Mouse (Mus musculus): ENCODE measurements around the gene C87977. TPM values are rescaled to one million over a fixed set of nuclear protein-coding genes. Genes with fewer than 3 reads are reported as not detected.
"Not testable (repeated sequence)": the region's sequence is repeated elsewhere in the genome, so short reads cannot be mapped to it uniquely, and the experiment has no call there.

The C87977 gene
- polyA plus RNA-seq (2014; fragmentation: Nextera tagmentation; extraction: Ambion mirVana): not detected in 2 replicates

- H3K27me3 ChIP-seq (replicated peaks; ENCODE audit: control insufficient read depth, insufficient read depth, low read length); H3K4me2 ChIP-seq (ENCODE audit: low read length); DNase-seq (ENCODE audit: low spot score); H3K27ac ChIP-seq (ENCODE audit: low read depth); H3K36me3 ChIP-seq (ENCODE audit: control insufficient read depth, insufficient read depth, low read length); ATAC-seq (replicated peaks; ENCODE audit: low FRiP score, low TSS enrichment, low read depth); H3K9ac ChIP-seq (ENCODE audit: low read length); H3K9me3 ChIP-seq (ENCODE audit: control insufficient read depth, low read length); H3K4me3 ChIP-seq (ENCODE audit: low read depth, low read length); H3K4me1 ChIP-seq (replicated peaks; ENCODE audit: control insufficient read depth, insufficient read depth, low read length): not testable (repeated sequence)
- WGBS: 89% methylated on average over 1 of the region's 1 CpGs
Observed at GRCm38 (mm10) chr4:144213218-144213617, at the start of gene C87977. Gene C87977 (minus strand): TSS chr4:144213318.

- not testable (repeated sequence) for H3K4me2 ChIP-seq (ENCODE audit: low read length); H3K27ac ChIP-seq (ENCODE audit: low read depth); H3K4me1 ChIP-seq (replicated peaks; ENCODE audit: control insufficient read depth, insufficient read depth, low read length); H3K36me3 ChIP-seq (ENCODE audit: control insufficient read depth, insufficient read depth, low read length); H3K27me3 ChIP-seq (replicated peaks; ENCODE audit: control insufficient read depth, insufficient read depth, low read length); H3K4me3 ChIP-seq (ENCODE audit: low read depth, low read length); H3K9ac ChIP-seq (ENCODE audit: low read length); DNase-seq (ENCODE audit: low spot score); H3K9me3 ChIP-seq (ENCODE audit: control insufficient read depth, low read length); ATAC-seq (replicated peaks; ENCODE audit: low FRiP score, low TSS enrichment, low read depth)
Observed at GRCm38 (mm10) chr4:144254768-144255167, 41.6 kb upstream of the C87977 start.

GRCm38 (mm10) chr4:144190419-144190818 is 22.7 kb downstream of the C87977 start, which contains the start of gene Oog2:
Gene Oog2 (plus strand): TSS chr4:144190719.
- H3K4me2 ChIP-seq (ENCODE audit: low read length): no peak within 1 kb of the TSS
- no peaks in the 10 kb centered on the region for H3K36me3 ChIP-seq (ENCODE audit: control insufficient read depth, insufficient read depth, low read length)
- H3K4me3 ChIP-seq (ENCODE audit: low read depth, low read length): no peak within 1 kb of the TSS
- no peaks in the 10 kb centered on the region for H3K4me1 ChIP-seq (replicated peaks; ENCODE audit: control insufficient read depth, insufficient read depth, low read length)
- 19% methylated on average over 1 of the region's 1 CpGs for WGBS
- H3K9me3 ChIP-seq (ENCODE audit: control insufficient read depth, low read length): peaks cover 3% of the 10 kb centered on the region; the same call in 1 of the 2 replicates
- no peak within 1 kb of the TSS for H3K9ac ChIP-seq (ENCODE audit: low read length)
- H3K27ac ChIP-seq (ENCODE audit: low read depth): no peak within 1 kb of the TSS
- H3K27me3 ChIP-seq (replicated peaks; ENCODE audit: control insufficient read depth, insufficient read depth, low read length): no peaks in the 10 kb centered on the region
- no peak for DNase-seq (ENCODE audit: low spot score)
- no peak for ATAC-seq (replicated peaks; ENCODE audit: low FRiP score, low TSS enrichment, low read depth)

GRCm38 (mm10) chr4:144162563-144162962 is 50.6 kb downstream of the C87977 start, which contains the start of gene Oog3:
Gene Oog3 (minus strand): TSS chr4:144162663.
- no peak for DNase-seq (ENCODE audit: low spot score)
- H3K27ac ChIP-seq (ENCODE audit: low read depth): no peak within 1 kb of the TSS
- H3K36me3 ChIP-seq (ENCODE audit: control insufficient read depth, insufficient read depth, low read length): no peaks in the 10 kb centered on the region
- H3K4me1 ChIP-seq (replicated peaks; ENCODE audit: control insufficient read depth, insufficient read depth, low read length): no peaks in the 10 kb centered on the region
- no peaks in the 10 kb centered on the region for H3K27me3 ChIP-seq (replicated peaks; ENCODE audit: control insufficient read depth, insufficient read depth, low read length)
- no peak for ATAC-seq (replicated peaks; ENCODE audit: low FRiP score, low TSS enrichment, low read depth)
- WGBS: 71% methylated on average over 1 of the region's 1 CpGs
- H3K9ac ChIP-seq (ENCODE audit: low read length): no peak within 1 kb of the TSS
- no peaks in the 10 kb centered on the region for H3K9me3 ChIP-seq (ENCODE audit: control insufficient read depth, low read length)
- H3K4me2 ChIP-seq (ENCODE audit: low read length): no peak within 1 kb of the TSS
- H3K4me3 ChIP-seq (ENCODE audit: low read depth, low read length): no peak within 1 kb of the TSS

Other genes with a start within 250 kb of the C87977 start
- gene Gm13101, start 246.4 kb downstream of the C87977 start, polyA plus RNA-seq (2014; fragmentation: Nextera tagmentation; extraction: Ambion mirVana): not detected in 2 replicates
- not detected in 2 replicates for gene Pramef17, start 218.9 kb downstream of the C87977 start, polyA plus RNA-seq (2014; fragmentation: Nextera tagmentation; extraction: Ambion mirVana)
- gene Pramel4, start 154.2 kb downstream of the C87977 start, polyA plus RNA-seq (2014; fragmentation: Nextera tagmentation; extraction: Ambion mirVana): not detected in 2 replicates
- not detected in 2 replicates for gene Gm13102, start 106.8 kb downstream of the C87977 start, polyA plus RNA-seq (2014; fragmentation: Nextera tagmentation; extraction: Ambion mirVana)
- not detected in 2 replicates for gene Oog3, start 50.7 kb downstream of the C87977 start, polyA plus RNA-seq (2014; fragmentation: Nextera tagmentation; extraction: Ambion mirVana)
- gene Oog2, start 22.6 kb downstream of the C87977 start, polyA plus RNA-seq (2014; fragmentation: Nextera tagmentation; extraction: Ambion mirVana): not detected in 2 replicates
- gene Pramel5, start 67.2 kb upstream of the C87977 start, polyA plus RNA-seq (2014; fragmentation: Nextera tagmentation; extraction: Ambion mirVana): not detected in 2 replicates
- gene Gm13128, start 116.9 kb upstream of the C87977 start, polyA plus RNA-seq (2014; fragmentation: Nextera tagmentation; extraction: Ambion mirVana): not detected in 2 replicates
- not detected in 2 replicates for gene Gm13119, start 144.6 kb upstream of the C87977 start, polyA plus RNA-seq (2014; fragmentation: Nextera tagmentation; extraction: Ambion mirVana)
- gene Pramef20, start 164.6 kb upstream of the C87977 start, polyA plus RNA-seq (2014; fragmentation: Nextera tagmentation; extraction: Ambion mirVana): not detected in 2 replicates
- 0.11 TPM in 1 of 2 replicates, not detected in the other for gene Pramef12, start 195.1 kb upstream of the C87977 start, polyA plus RNA-seq (2014; fragmentation: Nextera tagmentation; extraction: Ambion mirVana)
- not detected in 2 replicates for gene 1700012P22Rik, start 225.5 kb upstream of the C87977 start, polyA plus RNA-seq (2014; fragmentation: Nextera tagmentation; extraction: Ambion mirVana)
- gene Gm9944, start 240.0 kb upstream of the C87977 start, polyA plus RNA-seq (2014; fragmentation: Nextera tagmentation; extraction: Ambion mirVana): not detected in 2 replicates